Mouse (Mus musculus): ENCODE measurements around the gene Gzmm. TPM values are rescaled to one million over a fixed set of nuclear protein-coding genes. Genes with fewer than 3 reads are reported as not detected.

Gzmm gene
- polyA plus RNA-seq, 1 experiment from 2014 or later, result 0.45 TPM

GRCm38 (mm10) chr10:79671396-79672087 is 17.3 kb upstream of the Gzmm start:
- Histone ChIP-seq H3K36me3 (ENCODE audit: control insufficient read depth, insufficient read depth, low read length) (peaks cover 3% of the 10 kb centered on the region; the same call in 1 of the 2 replicates), H3K9me3 (ENCODE audit: control insufficient read depth, low read length) (0 out of 2 replicates have a peak, but pooled peaks cover 2% of the 10 kb centered on the region), H3K27me3 (ENCODE audit: control insufficient read depth, insufficient read depth, low read length) (no peaks in the 10 kb centered on the region), H3K4me2 (ENCODE audit: low read depth, severe bottlenecking) (no peak overlapping the region), H3K4me3 (ENCODE audit: low read depth, low read length) (no peak overlapping the region), H3K4me1 (ENCODE audit: control insufficient read depth, insufficient read depth, low read length) (peaks cover 8% of the 10 kb centered on the region), H3K27ac (replicated peaks; ENCODE audit: low read depth, low read length) (no peak overlapping the region), H3K9ac (ENCODE audit: low read length) (0 out of 2 replicates have a peak overlapping the region, but pooled peaks have one; percentile 27)
- DNase-seq (ENCODE audit: low spot score) (no peak), ATAC-seq (ENCODE audit: insufficient number of reproducible peaks, low FRiP score, low TSS enrichment, low read depth) (no peak)
- 46% methylated on average over 6 of the region's 6 CpGs for WGBS

GRCm38 (mm10) chr10:79672088-79672455 is 16.7 kb upstream of the Gzmm start:
- H3K4me3 ChIP-seq (ENCODE audit: low read depth, low read length), result no peak overlapping the region
- 59% methylated on average over 3 of the region's 3 CpGs for WGBS
- H3K4me1 ChIP-seq (ENCODE audit: control insufficient read depth, insufficient read depth, low read length), result peaks cover 8% of the 10 kb centered on the region
- H3K9ac ChIP-seq (ENCODE audit: low read length), result no peak overlapping the region
- no peak overlapping the region for H3K27ac ChIP-seq (replicated peaks; ENCODE audit: low read depth, low read length)
- H3K27me3 ChIP-seq (ENCODE audit: control insufficient read depth, insufficient read depth, low read length), result no peaks in the 10 kb centered on the region
- DNase-seq (ENCODE audit: low spot score) (no peak), ATAC-seq (ENCODE audit: insufficient number of reproducible peaks, low FRiP score, low TSS enrichment, low read depth) (no peak)
- 0 out of 2 replicates have a peak, but pooled peaks cover 2% of the 10 kb centered on the region for H3K9me3 ChIP-seq (ENCODE audit: control insufficient read depth, low read length)
- H3K4me2 ChIP-seq (ENCODE audit: low read depth, severe bottlenecking), result no peak overlapping the region
- peaks cover 3% of the 10 kb centered on the region; the same call in 1 of the 2 replicates for H3K36me3 ChIP-seq (ENCODE audit: control insufficient read depth, insufficient read depth, low read length)

GRCm38 (mm10) chr10:79673054-79673453 is 15.8 kb upstream of the Gzmm start:
- H3K4me2 ChIP-seq (ENCODE audit: low read depth, severe bottlenecking), result no peak overlapping the region
- H3K36me3 ChIP-seq (ENCODE audit: control insufficient read depth, insufficient read depth, low read length), result peaks cover 3% of the 10 kb centered on the region; the same call in 1 of the 2 replicates
- no peak overlapping the region for H3K9ac ChIP-seq (ENCODE audit: low read length)
- no peak overlapping the region for H3K4me3 ChIP-seq (ENCODE audit: low read depth, low read length)
- WGBS, result 96% methylated on average over 3 of the region's 3 CpGs
- ATAC-seq (ENCODE audit: insufficient number of reproducible peaks, low FRiP score, low TSS enrichment, low read depth), result no peak
- H3K27me3 ChIP-seq (ENCODE audit: control insufficient read depth, insufficient read depth, low read length), result no peaks in the 10 kb centered on the region
- H3K9me3 ChIP-seq (ENCODE audit: control insufficient read depth, low read length), result 0 out of 2 replicates have a peak, but pooled peaks cover 2% of the 10 kb centered on the region
- H3K4me1 ChIP-seq (ENCODE audit: control insufficient read depth, insufficient read depth, low read length), result peaks cover 8% of the 10 kb centered on the region
- no peak overlapping the region for H3K27ac ChIP-seq (replicated peaks; ENCODE audit: low read depth, low read length)
- no peak for DNase-seq (ENCODE audit: low spot score)

GRCm38 (mm10) chr10:79675346-79676035 is 13.3 kb upstream of the Gzmm start:
- Histone ChIP-seq H3K27me3 (ENCODE audit: control insufficient read depth, insufficient read depth, low read length) (no peaks in the 10 kb centered on the region), H3K4me3 (ENCODE audit: low read depth, low read length) (no peak overlapping the region), H3K4me2 (ENCODE audit: low read depth, severe bottlenecking) (no peak overlapping the region), H3K36me3 (ENCODE audit: control insufficient read depth, insufficient read depth, low read length) (peaks cover 3% of the 10 kb centered on the region; the same call in 1 of the 2 replicates), H3K9me3 (ENCODE audit: control insufficient read depth, low read length) (0 out of 2 replicates have a peak, but pooled peaks cover 2% of the 10 kb centered on the region), H3K27ac (replicated peaks; ENCODE audit: low read depth, low read length) (no peak overlapping the region), H3K9ac (ENCODE audit: low read length) (no peak overlapping the region), H3K4me1 (ENCODE audit: control insufficient read depth, insufficient read depth, low read length) (peaks cover 2% of the 10 kb centered on the region)
- 52% methylated on average over 43 of the region's 44 CpGs for WGBS
- no peak for ATAC-seq (ENCODE audit: insufficient number of reproducible peaks, low FRiP score, low TSS enrichment, low read depth)
- DNase-seq (ENCODE audit: low spot score), result no peak

GRCm38 (mm10) chr10:79680606-79681495 is 8.0 kb upstream of the Gzmm start:
- no peaks in the 10 kb centered on the region for H3K9me3 ChIP-seq (ENCODE audit: control insufficient read depth, low read length)
- peak overlapping the region; percentile 45; the same call in 1 of the 2 replicates for H3K9ac ChIP-seq (ENCODE audit: low read length)
- H3K4me2 ChIP-seq (ENCODE audit: low read depth, severe bottlenecking), result peak overlapping the region; percentile 65
- H3K36me3 ChIP-seq (ENCODE audit: control insufficient read depth, insufficient read depth, low read length), result peaks cover 15% of the 10 kb centered on the region
- WGBS, result 37% methylated on average over 11 of the region's 11 CpGs
- peak overlapping the region; percentile 81 for H3K4me3 ChIP-seq (ENCODE audit: low read depth, low read length)
- DNase-seq (ENCODE audit: low spot score) (no peak), ATAC-seq (ENCODE audit: insufficient number of reproducible peaks, low FRiP score, low TSS enrichment, low read depth) (peak; percentile 24)
- peak overlapping the region; percentile 57 for H3K27ac ChIP-seq (replicated peaks; ENCODE audit: low read depth, low read length)
- no peaks in the 10 kb centered on the region for H3K27me3 ChIP-seq (ENCODE audit: control insufficient read depth, insufficient read depth, low read length)
- H3K4me1 ChIP-seq (ENCODE audit: control insufficient read depth, insufficient read depth, low read length), result peaks cover 12% of the 10 kb centered on the region

GRCm38 (mm10) chr10:79681591-79682245 is 7.1 kb upstream of the Gzmm start, which contains the start of gene Cdc34:
TSS of gene Cdc34 (plus strand) at chr10:79682195.
- no peaks in the 10 kb centered on the region for H3K9me3 ChIP-seq (ENCODE audit: control insufficient read depth, low read length)
- H3K27me3 ChIP-seq (ENCODE audit: control insufficient read depth, insufficient read depth, low read length), result no peaks in the 10 kb centered on the region
- under 1% methylated on average over 66 of the region's 84 CpGs for WGBS
- peak; percentile 93 for ATAC-seq (ENCODE audit: insufficient number of reproducible peaks, low FRiP score, low TSS enrichment, low read depth)
- DNase-seq (ENCODE audit: low spot score), result peak; percentile 98
- peak within 1 kb of the TSS; percentile 57 for H3K27ac ChIP-seq (replicated peaks; ENCODE audit: low read depth, low read length)
- H3K4me1 ChIP-seq (ENCODE audit: control insufficient read depth, insufficient read depth, low read length), result peaks cover 12% of the 10 kb centered on the region
- H3K9ac ChIP-seq (ENCODE audit: low read length), result peak within 1 kb of the TSS; percentile 79
- H3K36me3 ChIP-seq (ENCODE audit: control insufficient read depth, insufficient read depth, low read length), result peaks cover 16% of the 10 kb centered on the region
- H3K4me2 ChIP-seq (ENCODE audit: low read depth, severe bottlenecking), result peak within 1 kb of the TSS; percentile 85
- peak within 1 kb of the TSS; percentile 81 for H3K4me3 ChIP-seq (ENCODE audit: low read depth, low read length)

- under 1% methylated on average over 9 of the region's 10 CpGs for WGBS
- H3K9me3 ChIP-seq (ENCODE audit: control insufficient read depth, low read length), result no peaks in the 10 kb centered on the region
- peaks cover 20% of the 10 kb centered on the region for H3K36me3 ChIP-seq (ENCODE audit: control insufficient read depth, insufficient read depth, low read length)
- H3K4me1 ChIP-seq (ENCODE audit: control insufficient read depth, insufficient read depth, low read length), result peaks cover 12% of the 10 kb centered on the region
- peak overlapping the region; percentile 36; the same call in 1 of the 2 replicates for H3K27ac ChIP-seq (replicated peaks; ENCODE audit: low read depth, low read length)
- peak overlapping the region; percentile 79 for H3K9ac ChIP-seq (ENCODE audit: low read length)
- peak overlapping the region; percentile 81 for H3K4me3 ChIP-seq (ENCODE audit: low read depth, low read length)
- H3K27me3 ChIP-seq (ENCODE audit: control insufficient read depth, insufficient read depth, low read length), result no peaks in the 10 kb centered on the region
- ATAC-seq (ENCODE audit: insufficient number of reproducible peaks, low FRiP score, low TSS enrichment, low read depth) (peak; percentile 11; the same call in 1 of the 2 replicates), DNase-seq (ENCODE audit: low spot score) (peak; percentile 51)
- peak overlapping the region; percentile 85 for H3K4me2 ChIP-seq (ENCODE audit: low read depth, severe bottlenecking)
These were observed 6.3 kb upstream of the Gzmm start for GRCm38 (mm10) chr10:79682551-79682915.

Data from limb, embryonic 11.5 days (tissue).